Mouse (Mus musculus) kidney, embryonic 15.5 days (tissue): ENCODE measurements around the gene Rasgef1b. TPM values are rescaled to one million over a fixed set of nuclear protein-coding genes. Genes with fewer than 3 reads are reported as not detected.
A peak's percentile ranks its signal among the peaks of the same experiment; 100 is the strongest.

Source experiments
- ATAC-seq: fragments of 200-750 bp; cut with Nextera tagmentation; replicated peaks from 2 replicates; pipeline ENCODE4 v1.8.0; 2017; ENCODE audit warnings: moderate TSS enrichment; ENCODE audit not compliant: low FRiP score
- H3K27ac ChIP-seq: fragments of 300-500 bp; sonication (generic); 2 replicates; pipeline ENCODE4 v1.5.1; 2015; ENCODE audit warnings: mild to moderate bottlenecking, inconsistent platforms
- H3K27me3 ChIP-seq: fragments of 300-500 bp; sonication (generic); 2 replicates; pipeline ENCODE4 v1.6.1; 2015; ENCODE audit warnings: inconsistent platforms
- H3K36me3 ChIP-seq: fragments of 300-500 bp; sonication (generic); 2 replicates; pipeline ENCODE4 v1.6.1; 2015; ENCODE audit warnings: inconsistent platforms
- H3K4me1 ChIP-seq: fragments of 300-500 bp; sonication (generic); 2 replicates; pipeline ENCODE4 v1.6.1; 2015; ENCODE audit warnings: inconsistent platforms
- H3K4me2 ChIP-seq: fragments of 300-500 bp; sonication (generic); 2 replicates; pipeline ENCODE4 v1.6.1; 2015; ENCODE audit warnings: moderate library complexity, mild to moderate bottlenecking, inconsistent platforms
- H3K4me3 ChIP-seq: fragments of 300-500 bp; sonication (generic); replicated peaks from 2 replicates; pipeline ENCODE4 v1.5.1; 2015; ENCODE audit warnings: mild to moderate bottlenecking, inconsistent platforms
- H3K9ac ChIP-seq: fragments of 300-500 bp; sonication (generic); 2 replicates; pipeline ENCODE4 v1.6.1; 2015; ENCODE audit warnings: mild to moderate bottlenecking, inconsistent platforms
- H3K9me3 ChIP-seq: fragments of 300-500 bp; sonication (generic); replicated peaks from 2 replicates; pipeline ENCODE4 v1.6.1; 2016; ENCODE audit warnings: inconsistent platforms
- WGBS: fragments of 180-500 bp; shearing (Covaris S2); methylation state at CpG from one replicate; pipeline ENCODE4 v1.1.7; 2015; ENCODE audit warnings: mixed read lengths; 5-methylcytosine and 5-hydroxymethylcytosine counted together
- polyA plus RNA-seq: library from polyadenylated mRNA; unstranded; fragments of >200 nt; fragmentation: Nextera tagmentation; extraction: Ambion mirVana; gene quantifications from 2 replicates; pipeline ENCODE4 v1.2.1, GENCODE M21; 2015

Gene Rasgef1b
- polyA plus RNA-seq, 1 experiment from 2014 or later = 7.0 TPM

DNA sequence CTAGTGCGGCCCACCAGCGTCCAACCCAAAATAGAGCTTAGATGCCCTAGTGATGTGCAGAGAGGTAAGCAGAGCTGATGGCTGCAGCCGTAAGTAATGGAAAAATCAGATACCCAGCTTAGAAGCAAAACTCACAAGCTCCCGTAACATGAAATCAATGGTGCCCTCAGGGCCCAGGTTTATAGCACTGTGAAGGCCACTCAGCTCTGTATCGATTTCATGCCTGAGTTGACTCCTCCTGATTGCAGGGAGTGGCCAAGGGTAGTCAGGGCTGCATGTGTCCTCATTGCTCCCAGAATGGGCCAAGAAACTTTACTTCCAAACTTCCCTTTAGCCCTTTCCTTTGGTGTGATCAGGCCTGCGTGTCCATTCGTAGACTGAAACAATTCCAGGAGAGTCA lies 545.2 kb downstream of the Rasgef1b start:
- Histone ChIP-seq H3K9ac (no peak overlapping the region), H3K9me3 (0 out of 2 replicates have a peak, but pooled peaks cover 1% of the 10 kb centered on the region), H3K36me3 (no peaks in the 10 kb centered on the region), H3K4me2 (no peak overlapping the region), H3K27me3 (no peaks in the 10 kb centered on the region), H3K4me1 (peaks cover 4% of the 10 kb centered on the region; the same call in 1 of the 2 replicates), H3K27ac (no peak overlapping the region), H3K4me3 (no peak overlapping the region)
- WGBS = 64% methylated on average over 7 of the region's 7 CpGs
- ATAC-seq = no peak

DNA sequence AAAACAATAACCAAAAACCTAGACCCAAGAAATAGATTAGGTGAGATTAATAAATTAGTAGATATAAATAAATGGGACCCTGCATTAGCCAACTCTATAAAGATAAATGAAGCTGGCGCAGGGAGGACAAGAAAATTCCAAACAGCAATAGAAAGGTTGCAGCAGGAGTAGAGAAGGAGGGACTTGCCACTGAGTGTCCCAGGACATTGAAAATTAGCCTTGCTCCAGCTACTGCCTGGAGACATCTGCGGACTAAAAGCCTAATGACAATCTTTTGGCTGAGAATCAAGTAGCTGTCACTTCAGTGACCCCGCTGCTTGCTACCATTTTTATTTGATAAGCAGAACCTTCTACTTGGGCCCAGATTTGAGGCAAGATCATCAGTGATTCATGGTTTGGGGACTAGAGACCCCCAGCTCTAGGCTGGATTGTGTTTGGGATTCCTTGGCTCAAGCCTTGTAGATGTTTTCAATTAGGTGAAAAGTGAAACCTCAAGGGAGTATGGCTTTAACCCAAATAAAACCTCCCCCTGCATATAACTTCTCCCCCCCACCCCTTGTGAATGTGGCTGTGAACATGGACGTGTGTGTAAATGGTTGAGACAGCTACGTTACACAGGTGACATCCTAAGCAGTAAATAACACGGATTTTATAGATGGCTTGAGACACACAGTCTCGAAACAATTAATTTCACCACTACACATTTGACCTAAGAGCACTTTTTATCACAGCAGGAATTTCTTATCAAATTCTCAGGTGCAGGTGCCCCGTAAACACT lies 554.1 kb downstream of the Rasgef1b start:
- peak; percentile 49 for ATAC-seq
- WGBS = 36% methylated on average over 8 of the region's 8 CpGs

DNA sequence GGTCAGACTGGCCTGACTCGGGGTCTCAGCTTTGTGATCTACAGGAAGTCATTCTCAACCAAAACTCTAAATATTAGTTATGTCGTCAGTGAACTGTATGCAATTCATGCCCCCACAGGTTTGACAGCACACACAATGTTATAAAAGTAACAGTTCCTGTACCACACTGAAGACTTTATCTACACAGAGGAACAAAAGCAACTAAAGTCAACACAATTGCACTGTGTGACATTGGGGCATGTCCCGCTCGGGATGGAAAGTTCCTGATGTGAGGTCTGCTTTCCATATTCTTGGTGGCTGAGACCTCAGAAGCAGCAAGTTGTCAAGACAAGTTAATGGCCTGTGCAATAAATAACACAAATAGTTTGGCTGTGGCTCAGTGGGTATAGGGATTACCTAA lies 559.0 kb downstream of the Rasgef1b start:
- Histone ChIP-seq H3K27ac (no peak overlapping the region), H3K9me3 (no peaks in the 10 kb centered on the region), H3K9ac (no peak overlapping the region), H3K27me3 (peaks cover 7% of the 10 kb centered on the region; the same call in 1 of the 2 replicates), H3K4me2 (no peak overlapping the region), H3K4me1 (peaks cover 7% of the 10 kb centered on the region), H3K4me3 (no peak overlapping the region), H3K36me3 (no peaks in the 10 kb centered on the region)
- ATAC-seq = no peak
- WGBS = 34% methylated on average over 4 of the region's 4 CpGs

More for the DNA sequence above, 554.1 kb downstream of the Rasgef1b start:
- no peak overlapping the region for H3K4me3 ChIP-seq
- H3K9me3 ChIP-seq = peaks cover 10% of the 10 kb centered on the region; the same call in 1 of the 2 replicates
- H3K4me1 ChIP-seq = peaks cover 13% of the 10 kb centered on the region
- H3K27me3 ChIP-seq = peaks cover 11% of the 10 kb centered on the region; the same call in 1 of the 2 replicates
- H3K27ac ChIP-seq = no peak overlapping the region
- H3K9ac ChIP-seq = no peak overlapping the region
- H3K4me2 ChIP-seq = no peak overlapping the region
- H3K36me3 ChIP-seq = no peaks in the 10 kb centered on the region

DNA sequence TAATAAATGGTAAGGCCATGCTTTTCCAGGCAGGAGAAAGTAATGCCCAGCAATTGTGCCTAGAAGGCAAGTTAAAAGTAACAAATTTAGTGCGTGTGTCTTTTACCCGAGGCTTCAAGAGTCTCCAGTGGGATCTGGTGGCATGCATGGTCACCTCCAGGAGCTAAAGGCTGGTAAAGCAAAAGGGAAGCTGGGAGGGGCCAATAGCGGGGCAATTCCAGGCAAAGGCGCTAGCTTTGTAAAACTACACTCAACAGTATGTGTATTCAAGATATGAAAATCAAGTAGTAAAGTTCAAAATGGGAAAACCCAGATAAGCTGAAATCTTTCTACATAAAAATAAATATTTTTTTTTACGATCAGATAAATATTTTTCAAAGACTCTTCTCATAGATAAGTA lies 561.1 kb downstream of the Rasgef1b start:
- Histone ChIP-seq H3K9ac (no peak overlapping the region), H3K4me2 (no peak overlapping the region), H3K27me3 (no peaks in the 10 kb centered on the region), H3K27ac (no peak overlapping the region), H3K9me3 (no peaks in the 10 kb centered on the region), H3K36me3 (no peaks in the 10 kb centered on the region), H3K4me1 (peaks cover 4% of the 10 kb centered on the region; the same call in 1 of the 2 replicates), H3K4me3 (no peak overlapping the region)
- 87% methylated on average over 5 of the region's 5 CpGs for WGBS
- no peak for ATAC-seq

Other genes starting within 250 kb of the Rasgef1b start
- 0.28 TPM in 1 of 2 replicates, not detected in the other for gene Vamp9, start 177.2 kb upstream of the Rasgef1b start, polyA plus RNA-seq
- gene Hnrnpd, start 249.9 kb upstream of the Rasgef1b start, polyA plus RNA-seq = 207 and 231 TPM in 2 replicates
- gene 4930524J08Rik, start 250.0 kb upstream of the Rasgef1b start, polyA plus RNA-seq = 1.9 and 2.6 TPM in 2 replicates